Mouse (Mus musculus) embryonic fibroblast, embryonic 13.5 days (primary cell): Measurements from ENCODE around the gene Plcd3.

Experiments
- CTCF ChIP-seq: IDR thresholded peaks from 2 replicates; pipeline ENCODE4 v1.5.1; 2011; ENCODE audit warnings: mild to moderate bottlenecking, control low read depth, low read length, moderate library complexity, borderline replicate concordance; ENCODE audit not compliant: insufficient read depth
- POLR2A ChIP-seq: IDR thresholded peaks from 2 replicates; pipeline ENCODE4 v1.6.1; 2011; ENCODE audit warnings: low read depth, mild to moderate bottlenecking, control low read depth, low read length, moderate library complexity

DNA sequence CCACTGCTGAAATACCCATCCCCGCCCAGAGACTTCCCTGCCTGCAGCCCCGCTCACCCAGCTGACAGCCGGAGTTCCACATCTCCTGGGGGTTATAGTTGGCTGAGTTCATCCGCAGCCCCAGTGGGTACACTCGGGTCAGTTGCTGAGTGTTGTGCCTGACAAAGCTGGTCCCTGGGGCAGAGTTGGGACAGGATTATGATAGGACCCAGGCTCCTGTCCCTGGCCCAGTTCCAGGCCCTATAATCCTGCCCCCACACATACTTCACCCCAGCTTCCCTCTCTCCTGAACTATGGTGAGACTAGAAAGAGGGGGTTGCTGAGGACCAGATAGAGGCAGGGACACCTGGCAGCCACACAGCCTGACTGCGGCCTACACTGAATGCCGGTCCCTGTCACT is 27.8 kb downstream of the Plcd3 start:
- TF ChIP-seq CTCF: no peak
- no peak for TF ChIP-seq POLR2A
